Mouse (Mus musculus): ENCODE data around the gene Tubg1.

Gene Tubg1

GRCm38 (mm10) chr11:101119761-101120544 lies at the start of gene Tubg1, which contains the start of gene Retreg3:
Gene Tubg1, plus strand, starts transcription at chr11:101119938.
Gene Retreg3, minus strand, starts transcription at chr11:101119893.
- peak; percentile 96 for DNase-seq (ENCODE audit: extremely low read depth, low read depth)

GRCm38 (mm10) chr11:101070189-101070527 lies 49.6 kb upstream of the Tubg1 start:
- no peak for DNase-seq (ENCODE audit: extremely low read depth, low read depth)

GRCm38 (mm10) chr11:101070987-101071386 lies 48.8 kb upstream of the Tubg1 start:
- no peak for DNase-seq (ENCODE audit: extremely low read depth, low read depth)

- DNase-seq (ENCODE audit: extremely low read depth, low read depth) = no peak
Observed at GRCm38 (mm10) chr11:101071810-101072428, 47.8 kb upstream of the Tubg1 start.

GRCm38 (mm10) chr11:101078121-101078520 lies 41.6 kb upstream of the Tubg1 start, which contains the start of gene Hsd17b1:
Gene Hsd17b1, plus strand, starts transcription at chr11:101078411.
- DNase-seq (ENCODE audit: extremely low read depth, low read depth) = no peak

- no peak for DNase-seq (ENCODE audit: extremely low read depth, low read depth)
Observed at GRCm38 (mm10) chr11:101079746-101080145, 40.0 kb upstream of the Tubg1 start.

GRCm38 (mm10) chr11:101080421-101080820 lies 39.3 kb upstream of the Tubg1 start:
- DNase-seq (ENCODE audit: extremely low read depth, low read depth) = no peak

GRCm38 (mm10) chr11:101081659-101082058 lies 38.1 kb upstream of the Tubg1 start:
- no peak for DNase-seq (ENCODE audit: extremely low read depth, low read depth)

GRCm38 (mm10) chr11:101082208-101083082 lies 37.3 kb upstream of the Tubg1 start, which contains the start of gene Coasy:
Gene Coasy, plus strand, starts transcription at chr11:101082565.
- peak; percentile 82 for DNase-seq (ENCODE audit: extremely low read depth, low read depth)

GRCm38 (mm10) chr11:101083083-101083697 lies 36.5 kb upstream of the Tubg1 start:
- no peak for DNase-seq (ENCODE audit: extremely low read depth, low read depth)

- DNase-seq (ENCODE audit: extremely low read depth, low read depth) = no peak
Observed at GRCm38 (mm10) chr11:101084246-101084645, 35.5 kb upstream of the Tubg1 start.

GRCm38 (mm10) chr11:101084811-101085210 lies 34.9 kb upstream of the Tubg1 start:
- DNase-seq (ENCODE audit: extremely low read depth, low read depth) = no peak

GRCm38 (mm10) chr11:101085617-101086322 lies 34.0 kb upstream of the Tubg1 start:
- no peak for DNase-seq (ENCODE audit: extremely low read depth, low read depth)

GRCm38 (mm10) chr11:101086323-101086674 lies 33.4 kb upstream of the Tubg1 start:
- DNase-seq (ENCODE audit: extremely low read depth, low read depth) = no peak

GRCm38 (mm10) chr11:101086756-101087681 lies 32.7 kb upstream of the Tubg1 start, which contains the start of gene Mlx:
Gene Mlx, plus strand, starts transcription at chr11:101087277.
- peak; percentile 89 for DNase-seq (ENCODE audit: extremely low read depth, low read depth)

GRCm38 (mm10) chr11:101087682-101088055 lies 32.1 kb upstream of the Tubg1 start:
- DNase-seq (ENCODE audit: extremely low read depth, low read depth) = no peak

- no peak for DNase-seq (ENCODE audit: extremely low read depth, low read depth)
Observed at GRCm38 (mm10) chr11:101089931-101090330, 29.8 kb upstream of the Tubg1 start.

- DNase-seq (ENCODE audit: extremely low read depth, low read depth) = no peak
Observed at GRCm38 (mm10) chr11:101094930-101095313, 24.8 kb upstream of the Tubg1 start.

- peak; percentile 67 for DNase-seq (ENCODE audit: extremely low read depth, low read depth)
Observed at GRCm38 (mm10) chr11:101095314-101096024, 24.3 kb upstream of the Tubg1 start, which contains the start of gene Psmc3ip. Gene Psmc3ip, minus strand, starts transcription at chr11:101095436.
